Mouse (Mus musculus) urinary bladder, postnatal 36 days (tissue): Measurements from ENCODE around the gene Nr1h4.

Experiments used
- DNase-seq, 2 experiments: peaks; one replicate each; pipeline ENCODE4 v3.0.0; 2022; ENCODE audit warnings: low spot score in 2 of 2, mixed read lengths in 1 of 2

Gene Nr1h4

DNA sequence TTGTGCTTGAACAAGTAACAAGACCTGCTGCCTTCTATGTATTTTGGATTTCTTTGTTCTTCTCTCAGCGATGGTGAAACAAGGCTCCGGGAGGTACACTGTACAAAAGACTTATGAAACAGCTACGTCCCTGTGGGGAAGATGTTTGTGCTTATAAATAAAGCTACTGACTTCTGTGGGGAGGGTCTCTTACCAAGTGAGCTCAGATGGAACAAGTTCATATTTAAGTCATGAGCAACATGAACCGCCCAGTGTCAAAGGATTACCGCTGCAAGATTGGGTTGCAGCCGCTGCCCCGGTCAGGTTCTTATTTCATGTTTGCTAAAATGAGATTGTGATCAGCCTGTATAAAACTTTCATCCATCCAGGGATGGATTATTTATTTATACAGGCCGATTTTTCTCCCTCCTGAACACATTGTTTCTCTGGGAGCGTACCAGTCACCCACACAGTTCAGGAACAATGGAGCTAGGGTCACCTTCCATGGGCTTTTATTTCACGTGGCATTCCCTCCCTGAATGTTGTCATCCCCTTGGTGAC lies 51.2 kb downstream of the Nr1h4 start:
- DNase-seq = no peak

DNA sequence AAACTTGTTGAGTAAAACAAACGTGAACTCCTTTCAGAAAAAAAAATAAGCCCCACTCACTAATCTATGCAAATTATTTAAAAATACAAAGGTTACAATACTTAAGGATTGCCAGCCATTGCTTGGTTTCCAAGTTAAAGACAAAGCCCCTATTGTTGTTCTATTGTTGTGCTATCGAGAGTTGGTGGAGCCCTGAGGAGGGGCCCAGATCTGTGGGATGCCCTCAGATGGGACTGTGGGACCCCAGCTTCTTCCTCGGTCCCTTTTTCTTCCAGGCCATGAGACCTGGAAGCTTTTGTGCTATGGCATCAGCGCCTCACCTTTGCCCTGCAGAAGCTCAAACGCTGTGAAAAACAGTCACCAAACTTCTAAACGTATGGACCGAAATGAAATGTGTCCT lies 51.7 kb downstream of the Nr1h4 start:
- no peak for DNase-seq

DNA sequence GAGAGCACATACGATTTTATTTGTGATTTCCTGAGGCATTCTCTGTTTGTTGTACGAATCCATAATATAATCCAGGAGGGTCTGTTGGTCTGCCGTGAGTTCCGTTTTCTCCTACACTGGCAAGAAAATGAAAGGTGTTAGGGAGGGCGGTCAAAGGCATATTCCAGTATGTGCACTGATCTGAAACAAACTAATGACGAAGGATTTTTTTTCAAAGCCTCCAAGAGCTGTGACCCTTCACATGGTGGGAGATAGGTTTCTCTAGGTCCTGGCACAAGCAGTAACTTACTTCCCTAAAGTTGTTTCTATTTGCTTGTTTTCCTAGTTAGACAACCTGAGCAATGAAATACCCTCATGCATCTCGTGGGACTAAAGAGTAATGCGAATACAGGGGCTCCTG lies 54.6 kb downstream of the Nr1h4 start:
- no peak for DNase-seq

DNA sequence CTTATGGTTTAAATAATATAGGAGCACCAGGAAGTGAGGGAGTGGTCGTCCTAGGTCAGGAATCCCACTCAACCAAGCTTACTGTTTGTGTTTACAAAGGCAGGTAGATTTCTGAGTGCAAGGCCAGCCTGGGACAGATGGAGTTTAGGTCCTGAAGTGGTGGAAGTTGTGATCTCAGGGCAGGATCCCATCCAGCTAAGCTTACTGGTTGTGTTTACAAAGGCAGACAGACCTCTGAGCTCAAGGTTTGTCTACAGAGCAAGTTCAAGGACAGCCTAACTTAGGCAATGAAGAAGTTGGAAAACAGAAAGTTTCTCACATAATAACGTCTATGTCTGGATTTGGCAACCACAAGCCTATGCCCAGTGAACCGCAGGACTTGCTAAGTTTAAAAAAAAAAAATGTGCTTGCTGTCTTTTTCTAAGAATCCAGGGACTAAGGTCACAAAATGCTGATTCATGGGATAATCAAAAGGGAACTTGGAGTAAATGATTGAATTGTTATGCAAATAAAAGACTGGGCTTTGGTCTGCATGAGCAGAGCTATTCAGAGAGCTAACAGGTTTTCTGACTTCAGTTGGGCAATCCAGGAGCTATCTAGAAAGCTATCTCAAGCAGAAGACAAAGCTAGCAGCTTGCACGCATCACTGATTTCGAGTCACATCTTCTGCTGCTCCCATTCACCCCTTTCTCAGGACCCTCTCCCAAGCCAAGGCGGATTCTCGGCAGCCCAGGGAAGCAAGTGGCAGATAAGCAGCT lies 62.6 kb downstream of the Nr1h4 start:
- no peak for DNase-seq

DNA sequence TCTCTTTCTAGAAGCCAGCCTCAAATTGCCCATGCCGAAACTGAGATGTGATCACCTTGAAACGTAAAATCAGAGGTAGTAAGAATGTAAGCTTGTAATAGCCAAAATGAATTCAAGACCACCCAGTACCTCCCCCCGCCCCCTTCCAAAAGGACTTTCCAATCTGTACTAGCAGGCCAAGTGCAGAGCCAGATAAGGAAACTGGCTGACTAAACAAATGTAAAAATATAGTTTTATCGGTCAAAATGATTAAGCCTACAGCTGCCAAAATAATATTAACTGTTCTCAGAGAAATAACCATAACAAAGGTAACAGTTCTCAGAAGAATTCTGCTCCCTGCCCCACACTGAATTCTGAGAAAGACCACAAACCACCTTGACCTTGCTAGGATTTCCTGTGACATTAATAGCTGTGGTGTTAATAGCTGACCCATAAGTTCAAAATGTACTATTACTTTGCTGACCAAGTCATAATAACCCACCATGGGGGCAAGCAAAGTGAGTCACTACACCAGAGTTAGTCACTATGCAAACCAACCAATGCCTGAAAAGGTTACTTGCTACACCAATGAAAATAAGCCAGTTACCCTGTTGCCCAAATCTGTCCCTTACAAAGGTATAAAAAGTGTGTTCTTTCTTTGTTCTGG lies 68.5 kb downstream of the Nr1h4 start:
- DNase-seq = no peak

DNA sequence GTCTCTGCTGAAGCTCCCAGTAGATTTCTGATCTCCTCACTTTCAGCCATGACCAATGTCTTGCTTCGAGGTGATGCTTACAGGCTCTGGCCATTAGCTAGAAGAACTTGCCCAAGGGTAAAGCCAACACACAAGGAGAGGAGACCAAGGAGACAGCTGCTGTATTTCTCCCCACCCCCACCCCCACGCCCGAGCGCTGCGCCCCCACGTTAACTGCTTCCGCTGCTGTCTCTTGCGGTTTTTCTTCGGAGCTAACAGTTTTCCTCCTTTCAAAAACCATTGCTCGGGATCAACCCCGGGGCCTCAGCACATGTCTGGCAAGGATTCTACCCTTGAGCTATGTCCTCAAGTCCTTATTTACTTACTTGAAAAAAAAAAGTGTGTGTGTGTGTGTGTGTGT lies 70.5 kb downstream of the Nr1h4 start:
- DNase-seq = no peak

DNA sequence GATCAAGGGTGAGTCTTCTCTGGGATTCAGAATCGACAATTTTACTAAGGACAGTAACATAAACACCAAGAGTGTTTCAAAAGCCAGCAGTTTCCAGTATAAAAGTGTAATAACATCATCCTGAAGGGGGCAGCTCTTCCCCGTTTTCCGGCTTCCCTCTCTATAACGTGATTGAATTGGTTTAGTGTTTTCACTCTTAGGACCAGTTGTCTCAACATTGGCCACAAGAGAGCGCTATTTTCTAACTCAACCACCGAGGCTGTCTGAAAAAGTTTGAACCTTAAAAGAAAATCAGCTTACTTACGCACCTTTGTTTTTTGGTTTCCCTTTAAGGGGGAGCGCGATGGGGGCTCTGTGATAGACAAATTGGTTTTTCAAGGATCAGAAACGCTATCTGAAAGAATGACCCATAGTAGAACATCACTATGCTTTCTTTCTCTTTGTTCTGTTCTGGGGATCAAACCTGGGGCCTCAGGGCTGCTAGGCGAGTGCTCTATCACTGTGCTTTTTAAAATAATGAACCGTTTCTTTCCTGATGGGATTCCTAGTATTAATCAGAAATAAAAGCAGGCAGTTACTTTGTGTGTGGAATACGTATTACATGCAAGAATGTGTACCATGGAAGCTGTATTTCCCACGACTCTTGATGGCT lies 71.4 kb downstream of the Nr1h4 start:
- peak; percentile 78 for DNase-seq

DNA sequence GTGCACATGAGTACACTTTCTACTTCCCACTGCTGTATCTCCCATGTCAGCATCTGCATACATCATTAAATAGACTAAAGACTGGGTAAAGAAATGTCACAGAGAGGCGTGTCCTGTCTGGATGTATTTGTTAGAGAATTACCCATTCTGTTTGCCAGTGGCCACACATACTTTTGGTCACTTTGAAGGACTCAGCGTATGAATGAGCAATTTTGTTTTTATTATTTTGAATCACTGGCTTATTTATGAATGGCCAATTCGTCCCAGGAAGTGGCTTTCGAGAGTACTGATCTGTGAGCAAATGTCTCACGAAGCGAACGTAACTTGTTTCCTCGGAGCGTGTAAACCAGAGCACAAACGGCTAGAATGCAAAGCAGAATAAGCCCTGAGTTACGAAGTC lies 72.4 kb downstream of the Nr1h4 start:
- no peak for DNase-seq

DNA sequence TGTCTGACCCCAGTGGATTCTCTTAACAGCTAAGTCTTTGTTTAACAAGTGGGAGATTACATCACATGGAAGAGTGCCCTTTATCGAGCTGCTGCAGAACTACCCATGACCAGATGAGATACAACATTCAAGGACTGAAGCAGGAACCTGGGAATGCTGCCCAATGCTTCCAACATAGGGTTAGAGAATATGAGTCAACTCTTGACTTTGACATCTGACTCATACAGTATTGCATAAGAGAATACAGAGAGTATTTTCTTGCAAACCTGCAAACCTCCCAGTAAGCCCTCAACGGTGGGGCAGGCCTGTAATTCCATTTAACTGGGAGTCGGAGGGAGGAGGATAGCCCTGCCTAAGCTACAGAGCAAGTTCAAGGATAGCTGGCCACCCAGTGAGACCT lies 74.6 kb downstream of the Nr1h4 start:
- peak; percentile 22 to 60 for DNase-seq

DNA sequence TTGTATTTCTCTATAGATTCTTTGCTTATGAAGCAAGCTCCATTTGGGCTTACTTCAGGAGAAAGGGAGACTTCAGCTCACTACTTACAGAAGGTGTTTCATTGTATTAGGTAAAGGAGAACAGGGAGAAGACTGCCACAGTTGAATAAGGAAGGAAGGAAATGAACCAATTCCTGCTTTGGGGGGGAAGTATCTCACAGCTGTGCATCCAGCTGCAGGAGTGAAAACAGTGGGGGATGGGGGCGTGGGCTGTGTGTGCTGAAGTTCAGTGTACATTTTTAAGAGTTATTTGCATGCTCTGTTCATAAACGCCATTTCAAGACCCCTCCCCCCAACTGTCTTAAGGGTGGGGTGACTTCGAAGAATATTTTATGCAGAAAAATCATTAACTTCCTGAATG lies 79.6 kb downstream of the Nr1h4 start:
- no peak for DNase-seq

DNA sequence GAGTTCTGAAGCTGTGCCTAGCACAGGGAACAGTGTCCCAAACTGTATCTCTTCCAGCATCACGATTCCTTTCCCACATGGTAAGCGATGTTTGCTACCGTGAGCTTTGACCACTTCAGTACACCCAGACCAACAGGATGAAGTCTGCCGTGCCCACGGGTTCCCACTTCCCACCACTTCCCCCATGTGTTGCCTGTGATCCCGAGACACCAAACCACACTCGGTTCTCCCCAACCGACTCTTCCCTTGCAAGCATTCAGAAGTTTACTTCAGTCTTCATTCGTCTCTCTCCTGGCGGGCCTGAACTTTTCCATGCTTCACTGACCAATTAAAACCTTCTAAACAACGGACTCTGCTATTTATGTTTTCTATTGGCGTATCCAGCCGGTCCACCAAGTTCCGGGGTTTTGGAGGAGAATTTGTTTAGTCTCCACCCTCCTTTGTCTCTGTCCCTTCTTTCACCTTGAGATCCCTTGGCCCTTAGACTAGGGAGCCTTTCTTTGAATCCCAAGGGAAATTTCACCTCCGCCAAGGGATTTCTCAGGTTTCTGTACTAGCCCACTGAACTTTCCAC lies 80.2 kb downstream of the Nr1h4 start:
- DNase-seq = no peak

DNA sequence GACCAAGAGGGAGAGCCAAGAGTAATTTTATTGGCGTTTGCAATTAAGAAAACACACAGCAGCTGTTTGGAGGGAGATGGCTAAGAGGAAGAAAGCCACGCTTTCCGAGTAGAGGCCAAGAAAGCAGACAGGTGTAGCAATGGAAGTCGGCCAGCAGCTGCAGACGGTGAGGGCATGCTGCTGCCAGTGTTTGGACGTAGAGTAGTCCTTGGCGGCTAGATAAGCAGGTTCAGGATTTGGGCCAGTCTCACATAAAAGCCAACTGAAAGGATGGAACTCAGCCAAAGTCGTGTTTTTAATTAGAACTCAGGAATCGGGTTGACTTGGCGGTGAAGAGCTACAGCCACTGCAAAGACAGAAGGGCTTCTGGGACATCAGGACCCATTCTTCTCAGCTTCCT lies 83.0 kb downstream of the Nr1h4 start:
- no peak for DNase-seq

DNA sequence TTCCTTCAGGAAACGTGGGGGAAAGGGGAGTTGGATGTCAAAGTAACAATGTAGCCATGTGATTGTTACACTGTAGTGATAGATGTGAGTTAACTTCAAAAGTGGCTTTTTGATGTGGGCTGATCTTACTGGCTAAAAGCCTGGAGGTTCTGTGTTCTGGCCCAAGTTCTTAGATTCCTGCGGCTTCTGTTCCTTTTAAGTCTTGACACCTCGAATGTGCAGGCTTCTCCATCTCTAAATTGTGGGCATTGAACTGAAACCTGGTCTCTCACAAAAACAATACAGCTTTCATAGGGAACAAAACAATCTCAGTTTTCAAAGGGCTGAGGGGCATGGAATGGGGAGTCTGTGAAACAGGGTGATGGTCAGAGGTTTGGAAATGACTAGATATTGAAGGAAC lies 89.0 kb downstream of the Nr1h4 start:
- no peak for DNase-seq

DNA sequence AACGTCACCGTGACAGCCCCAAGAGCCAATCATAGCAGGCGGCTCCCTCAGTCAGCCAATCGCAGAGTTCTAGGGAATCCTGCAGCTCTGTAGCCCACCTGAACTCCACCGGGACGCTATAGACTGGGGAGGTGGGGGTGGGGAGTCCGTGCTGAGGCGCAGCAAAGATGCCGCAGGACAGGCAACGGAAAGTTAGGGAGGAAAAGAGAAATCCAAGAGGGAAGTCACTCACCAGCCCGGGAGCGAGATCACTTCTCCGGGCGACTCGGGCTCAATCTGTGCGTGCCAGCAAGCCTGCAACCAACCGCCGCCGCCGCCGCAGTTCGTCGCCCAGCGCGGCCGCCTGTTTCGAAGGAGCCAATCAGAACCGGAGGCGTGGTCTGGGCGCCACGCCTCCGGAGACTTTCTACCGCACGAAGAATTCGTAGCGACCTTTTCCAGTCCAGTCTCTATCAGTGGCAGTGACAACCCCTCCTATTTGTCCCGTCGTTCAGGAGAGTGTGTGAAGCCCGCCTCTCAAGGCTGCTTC lies 89.7 kb downstream of the Nr1h4 start, which contains the start of gene Gas2l3:
Gene Gas2l3 (minus strand): TSS at position 345 of the 529 bp plus-strand sequence.
- DNase-seq = peak; percentile 72 to 87

DNA sequence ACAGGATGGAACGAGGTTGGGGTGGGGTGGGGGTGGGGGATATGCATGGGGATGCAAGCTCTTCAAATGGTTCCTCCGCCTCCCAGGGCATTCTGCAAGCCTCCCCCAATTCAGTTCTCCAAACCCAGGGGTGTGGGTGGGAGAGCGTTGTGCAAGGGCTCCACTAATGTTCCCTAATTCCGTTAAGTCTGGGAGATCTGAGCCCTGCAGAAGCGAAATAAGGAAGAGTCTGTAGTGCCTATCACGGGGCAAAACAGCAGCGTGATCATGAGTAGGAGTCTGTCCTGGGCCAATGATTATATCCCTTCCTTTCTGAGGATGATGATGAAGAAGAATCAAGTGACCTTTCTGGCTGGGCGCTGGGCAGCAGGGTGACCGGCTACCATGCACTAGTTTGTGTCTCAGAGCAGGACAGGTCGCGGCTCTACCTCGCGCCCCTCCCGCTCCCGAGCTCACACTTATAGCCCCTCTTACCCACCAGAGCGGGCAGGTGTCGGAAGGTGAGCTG lies 90.2 kb downstream of the Nr1h4 start:
- DNase-seq = no peak

DNA sequence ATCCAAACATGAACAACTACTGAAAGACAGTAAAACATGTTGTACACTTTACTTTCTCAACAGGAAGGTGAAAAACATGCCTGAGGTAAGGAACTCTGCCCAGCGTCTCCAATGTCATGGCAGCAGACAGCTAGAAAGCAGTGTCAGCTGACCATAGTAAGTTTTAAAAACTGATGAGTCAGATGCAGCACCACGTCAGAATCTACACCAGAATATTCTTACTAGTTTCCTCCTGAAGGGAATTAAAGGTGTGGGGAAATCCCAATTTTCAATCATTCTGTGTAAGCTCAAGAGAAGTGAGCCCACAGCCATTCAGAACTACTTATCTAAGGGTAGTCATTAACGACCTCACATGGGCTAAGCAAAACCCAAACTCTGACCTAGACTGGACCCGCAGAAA lies 90.7 kb downstream of the Nr1h4 start:
- DNase-seq = no peak

DNA sequence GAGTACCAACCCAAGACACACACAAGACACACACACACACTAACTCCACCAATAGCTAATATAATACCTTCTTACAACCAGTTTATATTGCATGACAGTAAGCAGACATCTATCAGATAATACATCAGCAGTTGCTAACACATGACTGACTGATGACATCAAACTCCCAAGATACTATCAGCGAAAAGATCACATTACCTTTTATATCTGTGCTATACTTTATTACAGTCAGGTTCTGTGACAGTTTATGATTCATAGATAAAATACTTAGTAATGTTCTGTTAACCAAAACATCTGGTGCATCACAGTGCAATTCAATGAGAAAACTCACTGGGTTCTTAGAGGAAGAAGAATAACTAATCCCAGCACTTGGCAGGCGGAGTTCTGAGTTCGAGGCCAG lies 91.4 kb downstream of the Nr1h4 start:
- DNase-seq = no peak

DNA sequence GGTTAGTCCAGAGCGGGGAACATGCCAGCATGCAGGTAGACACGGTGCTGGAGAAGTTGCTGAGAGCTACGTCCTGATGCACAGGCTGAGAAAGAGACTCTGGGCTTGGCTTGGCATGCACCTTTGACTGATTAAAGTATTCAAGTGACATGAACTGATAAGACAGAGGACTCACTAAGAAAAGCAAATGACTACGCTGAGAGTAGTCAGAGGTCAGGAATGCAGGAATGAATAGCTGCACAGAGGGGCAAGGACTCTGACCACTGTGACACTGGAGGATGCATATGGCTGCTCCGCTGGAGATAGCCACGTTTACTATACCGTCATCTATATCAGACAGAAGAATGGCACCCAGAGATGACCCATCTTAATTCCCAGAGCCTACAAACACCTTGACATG lies 94.0 kb downstream of the Nr1h4 start:
- no peak for DNase-seq

DNA sequence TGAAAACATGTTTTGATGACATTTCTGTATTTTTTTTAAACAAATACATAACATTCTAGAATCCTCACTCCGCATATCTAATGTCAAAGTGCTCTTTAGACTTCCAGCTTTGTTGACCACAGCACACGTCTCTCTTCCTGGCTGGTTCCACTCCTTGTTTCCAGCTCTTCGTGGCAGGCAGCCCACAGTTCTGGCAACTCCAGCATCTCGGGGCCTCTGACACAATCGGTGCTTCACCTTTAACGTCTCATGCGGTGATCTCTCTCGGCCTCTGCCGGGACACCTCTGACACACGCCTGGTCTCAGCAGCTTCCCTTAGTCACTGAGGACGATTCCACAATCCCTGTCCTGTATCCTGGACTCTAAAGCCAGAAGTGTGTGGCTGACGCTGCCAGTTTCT lies 95.4 kb downstream of the Nr1h4 start:
- DNase-seq = no peak

DNA sequence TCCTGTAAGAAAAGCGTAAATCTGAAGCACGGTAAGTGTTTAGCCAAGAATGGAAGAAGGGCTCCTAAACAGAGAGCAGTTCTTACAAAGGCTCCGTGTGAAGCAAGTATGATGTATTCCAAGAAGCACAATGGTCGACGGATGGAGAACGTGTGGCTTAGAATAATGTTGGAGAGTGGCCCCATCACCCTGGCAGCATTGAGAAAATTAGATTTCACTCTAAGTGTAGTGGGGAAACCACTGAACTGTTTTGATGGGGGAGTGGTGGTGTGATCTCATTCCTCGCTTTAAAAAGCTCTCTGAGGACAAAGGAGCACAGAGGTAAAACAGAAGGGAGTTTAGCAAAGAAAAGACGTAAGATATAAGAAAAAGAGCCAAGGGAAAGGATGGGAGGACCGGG lies 95.9 kb downstream of the Nr1h4 start:
- DNase-seq = no peak

DNA sequence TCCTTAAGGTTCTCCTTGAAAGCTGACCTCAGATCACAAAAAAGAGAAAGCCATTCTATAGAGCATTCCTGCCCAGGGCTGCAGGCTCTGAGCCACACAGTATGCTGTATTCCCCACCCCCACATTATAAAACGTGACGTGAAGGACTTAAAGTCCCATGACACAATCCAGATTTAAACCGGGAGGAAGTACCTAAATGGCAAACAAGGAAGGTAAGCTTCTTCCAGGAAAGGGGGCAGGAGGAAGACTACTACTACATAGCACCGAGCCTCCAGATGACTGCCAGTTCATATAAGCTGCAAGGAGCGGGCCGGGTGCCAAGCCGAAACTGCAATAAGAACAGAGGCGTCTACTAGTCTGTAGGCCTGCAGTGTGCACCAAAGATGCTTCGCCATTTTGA lies 97.5 kb downstream of the Nr1h4 start:
- no peak for DNase-seq

DNA sequence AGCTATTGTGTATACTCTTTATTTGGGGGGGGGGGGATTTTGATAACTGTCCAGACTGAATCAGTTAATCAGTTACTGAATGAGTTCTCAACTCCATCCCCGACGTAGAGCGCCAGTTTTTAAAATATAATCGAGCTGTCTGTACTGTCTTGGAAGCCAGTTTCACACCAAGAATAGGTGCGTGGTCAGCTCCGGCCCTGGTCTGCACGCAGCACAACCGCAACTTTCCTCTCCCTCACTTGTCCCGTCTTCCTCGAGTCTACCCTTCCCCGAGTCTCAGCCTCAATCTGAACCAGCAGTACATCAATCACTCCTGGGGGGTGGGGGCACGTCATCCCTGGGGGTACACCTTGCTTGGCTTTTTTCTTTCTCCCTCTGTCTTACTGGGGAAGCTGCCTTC lies 98.0 kb downstream of the Nr1h4 start:
- DNase-seq = no peak
